Mouse (Mus musculus): ENCODE data around the gene Itgav. TPM values are rescaled to one million over a fixed set of nuclear protein-coding genes. Genes with fewer than 3 reads are reported as not detected.

Gene Itgav
- polyA plus RNA-seq, 2 experiments = 4.1 to 11.2 TPM

GRCm38 (mm10) chr2:83732896-83733295 lies 8.7 kb downstream of the Itgav start:
- Histone ChIP-seq H3K4me1 (replicated peaks; ENCODE audit: control insufficient read depth in 2 of 2, insufficient read depth in 2 of 2, low read length in 1 of 2) (no peaks in the 10 kb centered on the region), H3K4me3 (ENCODE audit: insufficient read depth in 1 of 2, low read depth in 2 of 2, low read length in 2 of 2) (no peak overlapping the region), H3K27ac (no peak overlapping the region), H3K27me3 (ENCODE audit: control insufficient read depth, insufficient read depth, low read length) (no peaks in the 10 kb centered on the region), H3K4me2 (ENCODE audit: low read depth) (no peak overlapping the region), H3K9ac (replicated peaks) (no peak overlapping the region), H3K9me3 (ENCODE audit: control insufficient read depth, low read length) (no peaks in the 10 kb centered on the region), H3K36me3 (replicated peaks; ENCODE audit: control insufficient read depth, insufficient read depth, low read depth) (no peaks in the 10 kb centered on the region)
- ATAC-seq (ENCODE audit: insufficient read depth) (no peak), DNase-seq (ENCODE audit: low read depth in 3 of 3, low spot score in 3 of 3) (no peak)
- 64% methylated on average over 4 of the region's 4 CpGs for WGBS (ENCODE audit: insufficient replicate concordance)
- TF ChIP-seq CTCF (IDR thresholded peaks at IDR 0.05; ENCODE audit: low read depth) = no peak
- TF ChIP-seq EP300 (IDR thresholded peaks at IDR 0.05; ENCODE audit: low read depth) = no peak

- 0 out of 2 replicates have a peak, but pooled peaks have one; percentile 43 for ATAC-seq (ENCODE audit: insufficient read depth)
- H3K27ac ChIP-seq = no peak overlapping the region
These were observed 9.8 kb downstream of the Itgav start for GRCm38 (mm10) chr2:83733981-83734393.

GRCm38 (mm10) chr2:83735276-83735675 lies 11.1 kb downstream of the Itgav start:
- Histone ChIP-seq H3K9me3 (ENCODE audit: control insufficient read depth, low read length) (no peaks in the 10 kb centered on the region), H3K9ac (replicated peaks) (no peak overlapping the region), H3K27ac (no peak overlapping the region), H3K36me3 (replicated peaks; ENCODE audit: control insufficient read depth, insufficient read depth, low read depth) (no peaks in the 10 kb centered on the region), H3K4me3 (ENCODE audit: insufficient read depth in 1 of 2, low read depth in 2 of 2, low read length in 2 of 2) (no peak overlapping the region), H3K4me2 (ENCODE audit: low read depth) (no peak overlapping the region), H3K27me3 (ENCODE audit: control insufficient read depth, insufficient read depth, low read length) (no peaks in the 10 kb centered on the region), H3K4me1 (replicated peaks; ENCODE audit: control insufficient read depth in 2 of 2, insufficient read depth in 2 of 2, low read length in 1 of 2) (peaks cover 0 to 3% of the 10 kb centered on the region in 2 experiments; a peak in 1 of 4 replicates)
- TF ChIP-seq EP300 (IDR thresholded peaks at IDR 0.05; ENCODE audit: low read depth) (no peak), CTCF (IDR thresholded peaks at IDR 0.05; ENCODE audit: low read depth) (no peak)
- 55% methylated on average over 5 of the region's 5 CpGs for WGBS (ENCODE audit: insufficient replicate concordance)
- no peak for ATAC-seq (ENCODE audit: insufficient read depth)
- DNase-seq (ENCODE audit: low read depth in 3 of 3, low spot score in 3 of 3) = no peak

More at GRCm38 (mm10) chr2:83733981-83734393, 9.8 kb downstream of the Itgav start:
- TF ChIP-seq EP300 (IDR thresholded peaks at IDR 0.05; ENCODE audit: low read depth) (no peak), CTCF (IDR thresholded peaks at IDR 0.05; ENCODE audit: low read depth) (no peak)
- DNase-seq (ENCODE audit: low read depth in 3 of 3, low spot score in 3 of 3) = no peak
- H3K9me3 ChIP-seq (ENCODE audit: control insufficient read depth, low read length) = no peaks in the 10 kb centered on the region
- H3K36me3 ChIP-seq (replicated peaks; ENCODE audit: control insufficient read depth, insufficient read depth, low read depth) = no peaks in the 10 kb centered on the region
- no peaks in the 10 kb centered on the region for H3K4me1 ChIP-seq (replicated peaks; ENCODE audit: control insufficient read depth in 2 of 2, insufficient read depth in 2 of 2, low read length in 1 of 2)
- WGBS (ENCODE audit: insufficient replicate concordance) = 27% methylated on average over 13 of the region's 13 CpGs
- H3K9ac ChIP-seq (replicated peaks) = no peak overlapping the region
- no peak overlapping the region for H3K4me3 ChIP-seq (ENCODE audit: insufficient read depth in 1 of 2, low read depth in 2 of 2, low read length in 2 of 2)
- H3K27me3 ChIP-seq (ENCODE audit: control insufficient read depth, insufficient read depth, low read length) = no peaks in the 10 kb centered on the region
- H3K4me2 ChIP-seq (ENCODE audit: low read depth) = peak overlapping the region; percentile 32

GRCm38 (mm10) chr2:83736836-83737235 lies 12.6 kb downstream of the Itgav start:
- H3K9ac ChIP-seq (replicated peaks) = no peak overlapping the region
- H3K36me3 ChIP-seq (replicated peaks; ENCODE audit: control insufficient read depth, insufficient read depth, low read depth) = no peaks in the 10 kb centered on the region
- no peak for TF ChIP-seq EP300 (IDR thresholded peaks at IDR 0.05; ENCODE audit: low read depth)
- no peak overlapping the region for H3K4me3 ChIP-seq (ENCODE audit: insufficient read depth in 1 of 2, low read depth in 2 of 2, low read length in 2 of 2)
- DNase-seq (ENCODE audit: low read depth in 3 of 3, low spot score in 3 of 3) (no peak), ATAC-seq (ENCODE audit: insufficient read depth) (no peak)
- peaks cover 0 to 5% of the 10 kb centered on the region in 2 experiments; a peak in 2 of 4 replicates for H3K4me1 ChIP-seq (replicated peaks; ENCODE audit: control insufficient read depth in 2 of 2, insufficient read depth in 2 of 2, low read length in 1 of 2)
- no peak overlapping the region for H3K27ac ChIP-seq
- no peak overlapping the region for H3K4me2 ChIP-seq (ENCODE audit: low read depth)
- 67% methylated on average over 5 of the region's 5 CpGs for WGBS (ENCODE audit: insufficient replicate concordance)
- no peaks in the 10 kb centered on the region for H3K9me3 ChIP-seq (ENCODE audit: control insufficient read depth, low read length)
- no peaks in the 10 kb centered on the region for H3K27me3 ChIP-seq (ENCODE audit: control insufficient read depth, insufficient read depth, low read length)

- Histone ChIP-seq H3K4me1 (replicated peaks; ENCODE audit: control insufficient read depth in 2 of 2, insufficient read depth in 2 of 2, low read length in 1 of 2) (peaks cover 0 to 11% of the 10 kb centered on the region in 2 experiments; a peak in 2 of 4 replicates), H3K27ac (no peak overlapping the region), H3K27me3 (ENCODE audit: control insufficient read depth, insufficient read depth, low read length) (no peaks in the 10 kb centered on the region), H3K36me3 (replicated peaks; ENCODE audit: control insufficient read depth, insufficient read depth, low read depth) (no peaks in the 10 kb centered on the region), H3K4me3 (ENCODE audit: insufficient read depth in 1 of 2, low read depth in 2 of 2, low read length in 2 of 2) (no peak overlapping the region), H3K4me2 (ENCODE audit: low read depth) (no peak overlapping the region), H3K9ac (replicated peaks) (no peak overlapping the region), H3K9me3 (ENCODE audit: control insufficient read depth, low read length) (no peaks in the 10 kb centered on the region)
- WGBS (ENCODE audit: insufficient replicate concordance) = 73% methylated on average over 14 of the region's 14 CpGs
- TF ChIP-seq CTCF (IDR thresholded peaks at IDR 0.05; ENCODE audit: low read depth) = no peak
- no peak for TF ChIP-seq EP300 (IDR thresholded peaks at IDR 0.05; ENCODE audit: low read depth)
- ATAC-seq (ENCODE audit: insufficient read depth) (no peak), DNase-seq (ENCODE audit: low read depth in 3 of 3, low spot score in 3 of 3) (no peak)
These were observed 14.5 kb downstream of the Itgav start for GRCm38 (mm10) chr2:83738586-83739251.
